Mouse (Mus musculus) urinary bladder, postnatal 14 days (tissue): ENCODE measurements at regions not wholly inside any gene's neighbourhood (a gene's known extent, or its start where the extent isn't known, plus 50 kb on each side); places are given as distances from the start of the nearest gene placed in this dataset.

Experiments
- DNase-seq: peaks from one replicate; pipeline ENCODE4 v3.0.0; 2021; ENCODE audit warnings: low spot score

DNA sequence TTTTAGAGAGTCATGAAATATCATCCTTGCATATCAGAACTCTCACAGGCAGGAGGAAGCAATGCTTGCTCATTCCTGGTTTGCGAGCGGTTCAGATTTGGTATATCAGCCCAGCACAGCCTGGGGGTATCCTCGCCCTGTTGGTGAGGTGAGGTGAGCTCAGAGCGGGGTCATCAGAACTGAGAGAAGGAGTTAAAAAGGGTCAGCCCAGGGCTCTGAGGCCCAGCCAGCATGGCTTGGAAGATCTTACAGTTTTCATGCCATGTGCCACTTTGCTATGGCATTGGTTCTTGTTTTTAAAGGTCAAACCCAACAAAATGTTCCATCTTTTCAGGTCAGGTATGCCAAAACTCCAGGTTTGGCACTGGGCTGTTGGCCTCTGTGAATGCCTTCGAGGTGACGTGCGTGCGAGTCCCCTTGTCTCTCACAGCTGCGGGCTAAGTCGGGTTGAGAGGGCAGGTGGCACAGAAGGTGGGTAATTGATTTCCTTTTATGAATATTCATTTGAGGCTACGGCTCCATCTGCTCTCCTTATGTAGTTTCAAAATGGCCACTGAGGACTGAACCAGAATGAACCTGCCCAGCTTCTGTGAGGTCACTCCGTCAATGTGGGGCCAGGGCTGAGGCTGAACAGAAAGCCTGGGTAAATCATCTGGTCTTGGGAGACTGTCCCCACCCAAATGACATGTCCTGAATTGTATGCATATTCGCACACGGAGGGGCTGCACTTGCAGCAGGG lies 86.3 kb downstream of the Hhipl2 start:
- DNase-seq, result no peak

DNA sequence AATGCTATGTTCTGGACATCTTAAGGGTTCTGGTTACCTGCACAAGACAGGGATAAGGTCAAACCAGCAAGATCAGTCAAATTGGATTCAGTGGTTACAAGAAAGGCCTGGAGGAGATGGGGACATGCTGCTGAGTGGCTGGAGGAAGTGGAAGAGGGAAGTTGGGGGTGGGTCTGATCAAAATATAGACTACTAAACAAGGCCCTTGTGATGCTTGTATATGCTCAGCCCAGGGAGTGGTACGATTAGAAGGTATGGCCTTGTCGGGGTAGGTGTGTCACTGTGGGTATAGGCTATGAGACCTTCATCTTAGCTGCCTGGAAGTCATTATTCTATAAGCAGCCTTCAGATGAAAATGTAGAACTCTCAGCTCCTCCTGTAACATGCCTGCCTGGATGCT lies 89.9 kb downstream of the Hhipl2 start:
- no peak for DNase-seq

DNA sequence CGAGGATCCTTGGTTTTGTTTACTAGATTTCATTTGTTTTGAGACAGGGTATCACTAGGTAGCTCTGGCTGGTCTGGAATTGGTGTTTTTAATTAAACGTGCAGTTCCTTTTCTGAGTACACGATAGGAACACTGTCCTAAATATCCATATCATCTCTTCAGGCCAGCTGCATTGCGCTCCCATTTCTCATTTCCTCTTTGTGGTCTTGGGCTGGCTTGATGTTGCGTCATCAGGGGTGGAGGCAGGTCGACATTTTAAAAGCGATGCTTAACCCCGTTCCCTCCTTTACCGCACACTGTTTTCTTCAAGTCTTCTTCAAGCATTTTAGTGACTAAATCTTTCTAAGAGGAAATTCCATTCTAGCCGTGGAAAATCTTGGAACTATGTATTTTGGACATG lies 92.7 kb downstream of the Hhipl2 start:
- DNase-seq, result no peak

DNA sequence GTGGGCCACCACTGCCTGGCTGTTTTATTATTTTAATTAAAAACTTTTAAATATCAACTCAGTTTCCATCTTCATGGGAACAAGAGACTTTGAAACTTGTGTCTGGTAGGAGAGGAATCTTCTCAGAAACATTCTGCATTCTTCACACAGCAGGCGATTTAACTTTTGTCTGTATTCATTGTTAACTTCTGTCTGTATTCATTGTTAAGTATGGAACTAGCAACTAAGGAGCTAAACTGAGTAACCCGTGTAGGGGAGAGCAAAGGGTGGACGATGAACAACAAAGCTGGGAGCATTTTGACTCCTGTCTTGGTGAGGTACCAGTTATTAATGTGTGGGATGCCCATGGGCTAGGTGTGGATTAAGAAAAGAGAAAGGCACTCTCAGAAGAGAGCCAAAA lies 95.9 kb downstream of the Hhipl2 start:
- no peak for DNase-seq

DNA sequence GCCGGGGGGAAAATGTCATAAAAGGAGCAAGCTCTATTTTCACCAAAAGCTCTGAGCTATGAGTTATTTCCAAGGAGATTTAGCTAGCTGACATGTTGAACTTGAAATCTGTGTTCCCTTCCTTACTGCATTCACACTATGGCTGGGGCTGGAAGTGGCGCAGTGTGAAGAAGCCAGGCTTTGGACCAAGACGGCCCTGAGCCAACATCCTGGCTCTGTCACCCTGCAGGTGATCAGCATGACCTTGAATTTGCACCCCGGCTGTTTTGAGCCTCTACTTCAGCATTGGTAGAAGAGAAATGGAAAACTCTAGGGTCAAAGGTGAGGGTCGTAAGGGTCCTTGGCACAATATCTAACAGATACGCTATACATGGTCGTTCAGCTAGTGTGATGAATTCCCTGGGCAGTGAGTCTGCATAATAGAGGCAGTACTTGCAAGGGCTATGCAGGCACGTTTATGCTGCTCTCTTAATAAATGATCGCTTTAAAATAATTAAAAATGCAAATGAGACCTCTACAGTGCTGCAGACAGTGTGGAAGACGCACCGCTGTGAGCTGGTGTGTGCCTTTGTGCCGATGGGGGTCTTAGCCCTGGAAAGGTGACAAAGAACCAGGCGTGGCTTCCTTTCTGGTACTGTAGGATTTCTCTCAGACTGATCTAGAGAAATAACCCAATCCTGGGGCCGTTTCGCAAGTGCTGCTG lies 96.4 kb downstream of the Hhipl2 start:
- DNase-seq, result no peak

DNA sequence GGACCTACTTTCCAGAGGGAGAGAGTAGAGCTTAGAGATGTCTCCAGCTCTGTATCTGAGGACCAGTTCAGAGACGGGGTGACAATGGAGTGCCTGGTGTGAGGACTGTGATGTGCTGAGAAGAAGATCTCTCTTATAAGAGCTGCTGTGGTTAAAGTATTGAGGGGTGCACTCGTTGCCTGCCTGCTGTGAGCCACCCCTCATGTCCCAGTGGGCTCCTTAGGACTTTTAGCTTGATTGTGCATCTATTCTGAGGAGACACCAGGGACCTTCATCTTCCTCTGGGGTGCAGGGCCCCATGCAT lies 96.9 kb downstream of the Hhipl2 start:
- DNase-seq, result no peak

DNA sequence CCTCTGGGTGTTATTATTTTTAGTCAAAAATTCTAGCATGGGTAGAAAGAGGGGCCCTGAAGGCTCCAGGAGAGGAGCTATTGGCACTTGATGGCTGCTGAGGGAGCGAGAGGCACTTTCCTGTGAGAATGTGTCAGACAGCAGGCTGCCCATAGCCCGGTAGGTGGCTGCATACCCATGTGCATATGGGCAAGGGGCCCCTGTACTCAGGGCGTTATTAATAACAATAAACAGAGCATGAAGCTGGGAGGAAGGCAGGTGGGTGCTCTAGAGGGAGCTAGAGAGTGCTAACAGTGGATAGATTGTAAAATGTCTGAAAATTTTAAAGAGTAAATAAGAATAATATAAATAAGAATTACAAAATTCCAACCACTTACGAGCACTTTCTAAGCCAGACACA lies 98.2 kb downstream of the Hhipl2 start:
- no peak for DNase-seq

DNA sequence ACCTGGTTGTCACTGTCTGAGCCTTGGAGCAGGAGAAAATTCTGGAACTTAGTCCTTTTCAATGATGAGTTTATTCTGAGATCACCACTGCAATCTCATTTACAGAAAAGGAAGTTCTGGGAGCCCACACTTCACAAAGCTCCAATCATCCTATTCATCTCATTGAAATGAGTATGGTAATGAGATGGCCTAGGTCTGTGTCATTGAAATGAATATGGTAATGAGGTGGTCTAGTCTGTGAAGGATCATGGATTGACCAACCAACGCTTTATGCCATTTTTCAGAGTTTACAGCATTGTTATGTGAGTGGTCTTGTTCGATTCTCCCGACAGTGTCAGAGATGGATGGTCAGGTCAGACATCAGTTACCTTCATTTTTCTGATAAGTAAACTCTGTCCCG lies 99.2 kb downstream of the Hhipl2 start:
- no peak for DNase-seq

DNA sequence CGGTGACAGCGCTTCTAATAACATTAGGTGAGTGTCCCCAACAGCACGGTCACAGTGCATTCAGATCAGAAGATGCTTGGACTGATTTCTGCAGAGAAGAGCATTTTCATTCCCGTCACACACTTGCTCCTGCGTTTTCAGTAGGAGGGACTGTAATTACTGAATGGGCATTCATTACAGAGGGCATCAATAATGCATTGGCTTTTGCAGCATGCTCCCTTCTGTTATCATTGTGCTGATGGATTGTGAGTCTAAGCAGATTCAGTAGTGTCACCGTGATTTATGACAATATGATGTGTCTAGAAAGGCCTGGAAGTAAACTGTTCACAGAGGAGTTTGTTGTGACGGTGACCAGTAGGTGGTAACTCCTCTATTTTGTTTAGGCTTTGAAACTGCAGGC lies 103.6 kb downstream of the Hhipl2 start:
- DNase-seq, result no peak

DNA sequence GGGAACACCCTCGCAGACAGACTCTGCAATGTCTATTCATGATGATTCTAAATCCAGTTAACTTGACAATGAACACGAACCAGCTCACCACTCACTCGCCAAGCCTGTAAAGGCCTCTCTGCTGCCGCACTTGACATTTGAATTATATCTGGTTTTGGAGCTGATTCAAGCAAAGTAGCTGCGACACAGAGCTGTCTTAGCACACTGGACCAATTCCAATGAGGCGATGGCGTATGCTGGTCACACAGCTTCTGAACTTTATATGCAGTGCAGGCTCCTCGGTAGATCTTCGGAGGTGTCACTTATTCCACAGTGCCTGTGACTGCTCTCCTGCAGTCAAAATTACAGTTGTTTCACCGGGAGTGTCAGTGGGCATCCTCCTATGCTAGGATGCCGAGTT lies 115.4 kb downstream of the Hhipl2 start:
- DNase-seq, result no peak

DNA sequence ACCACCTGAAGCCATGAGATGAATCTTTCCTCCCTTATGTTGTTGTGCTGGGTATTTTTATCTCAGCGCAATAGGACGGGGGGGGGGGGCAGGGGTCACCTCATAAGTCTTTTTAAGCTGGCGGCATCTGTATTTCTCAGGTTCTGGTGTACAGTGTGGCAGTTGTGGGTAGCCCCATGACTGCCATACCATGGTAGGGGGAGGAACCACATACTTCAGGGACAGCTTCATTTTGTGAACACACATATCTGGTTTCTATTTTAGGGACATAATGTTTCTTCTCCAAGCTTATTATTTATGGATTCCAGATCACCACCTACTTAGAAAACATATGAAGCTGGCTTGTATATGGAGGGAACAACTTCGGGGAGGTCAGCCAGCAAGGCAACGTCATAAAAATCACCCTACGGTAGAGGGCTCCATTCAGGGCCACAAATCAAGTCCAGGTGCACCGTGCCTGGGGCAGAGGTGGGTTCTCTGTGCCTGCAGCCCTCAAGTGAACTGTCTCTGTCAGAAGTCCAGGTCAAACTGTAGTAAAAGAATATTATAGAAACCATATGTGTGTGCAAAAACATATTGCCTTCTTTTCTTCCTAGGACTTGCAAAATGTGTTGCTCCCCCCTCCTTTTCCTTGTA lies 130.9 kb downstream of the Hhipl2 start:
- DNase-seq, result no peak

DNA sequence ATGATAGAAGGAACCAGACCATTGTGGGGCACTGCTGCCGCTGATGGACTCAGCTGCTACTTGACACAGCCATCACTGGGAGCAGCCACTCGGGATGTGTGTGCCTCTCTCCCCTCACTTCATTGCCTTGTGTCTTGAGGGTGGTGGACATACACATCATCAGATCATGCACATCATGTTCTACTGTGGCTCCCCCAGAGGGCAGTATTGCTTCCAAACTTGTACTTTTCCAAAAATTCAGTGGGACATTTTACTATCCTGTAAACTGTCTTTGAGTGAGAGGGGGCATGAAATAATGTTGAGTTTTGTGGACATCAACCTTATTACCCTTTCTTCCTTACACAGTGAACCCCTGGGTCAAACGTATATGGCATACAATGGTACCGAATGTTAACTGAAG lies 134.6 kb downstream of the Hhipl2 start:
- no peak for DNase-seq

DNA sequence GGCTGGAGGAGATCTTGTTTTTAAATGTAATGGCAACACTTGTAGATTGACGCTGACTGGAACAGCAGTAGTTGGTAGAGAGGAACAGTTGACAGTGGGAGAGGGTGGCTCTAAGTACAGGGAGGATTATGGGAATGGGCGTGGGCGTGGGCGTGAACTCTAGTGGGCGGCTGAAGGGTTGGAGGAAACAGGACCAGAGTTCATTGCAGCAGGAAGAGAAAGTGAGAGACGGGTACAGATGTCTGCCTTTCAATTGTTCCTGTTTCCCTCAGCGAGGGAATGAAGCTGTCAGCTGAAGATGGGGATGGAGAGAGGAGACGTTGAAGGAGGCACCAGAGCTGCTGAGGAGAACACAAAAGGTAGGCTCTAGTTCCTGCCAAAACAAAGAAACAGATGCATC lies 135.2 kb downstream of the Hhipl2 start:
- DNase-seq, result no peak

DNA sequence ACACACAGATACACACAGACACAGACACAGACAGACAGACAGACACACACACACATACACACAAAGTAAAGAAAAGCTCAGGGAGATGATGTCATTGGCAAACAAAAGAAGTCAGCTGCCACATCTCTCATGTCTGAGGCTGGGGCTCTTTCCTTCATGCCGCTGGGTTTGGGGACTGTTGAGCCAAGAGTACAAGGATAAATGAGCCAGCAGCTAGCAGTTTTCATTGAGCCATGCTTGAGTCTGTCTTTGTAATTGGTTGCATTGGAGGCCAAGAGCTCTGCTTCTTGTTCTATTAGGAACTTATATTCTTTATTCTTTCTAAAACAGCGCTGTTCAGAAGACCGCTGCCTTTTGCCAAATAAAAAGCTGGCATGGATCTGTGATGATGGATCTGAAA lies 144.8 kb downstream of the Hhipl2 start:
- no peak for DNase-seq

DNA sequence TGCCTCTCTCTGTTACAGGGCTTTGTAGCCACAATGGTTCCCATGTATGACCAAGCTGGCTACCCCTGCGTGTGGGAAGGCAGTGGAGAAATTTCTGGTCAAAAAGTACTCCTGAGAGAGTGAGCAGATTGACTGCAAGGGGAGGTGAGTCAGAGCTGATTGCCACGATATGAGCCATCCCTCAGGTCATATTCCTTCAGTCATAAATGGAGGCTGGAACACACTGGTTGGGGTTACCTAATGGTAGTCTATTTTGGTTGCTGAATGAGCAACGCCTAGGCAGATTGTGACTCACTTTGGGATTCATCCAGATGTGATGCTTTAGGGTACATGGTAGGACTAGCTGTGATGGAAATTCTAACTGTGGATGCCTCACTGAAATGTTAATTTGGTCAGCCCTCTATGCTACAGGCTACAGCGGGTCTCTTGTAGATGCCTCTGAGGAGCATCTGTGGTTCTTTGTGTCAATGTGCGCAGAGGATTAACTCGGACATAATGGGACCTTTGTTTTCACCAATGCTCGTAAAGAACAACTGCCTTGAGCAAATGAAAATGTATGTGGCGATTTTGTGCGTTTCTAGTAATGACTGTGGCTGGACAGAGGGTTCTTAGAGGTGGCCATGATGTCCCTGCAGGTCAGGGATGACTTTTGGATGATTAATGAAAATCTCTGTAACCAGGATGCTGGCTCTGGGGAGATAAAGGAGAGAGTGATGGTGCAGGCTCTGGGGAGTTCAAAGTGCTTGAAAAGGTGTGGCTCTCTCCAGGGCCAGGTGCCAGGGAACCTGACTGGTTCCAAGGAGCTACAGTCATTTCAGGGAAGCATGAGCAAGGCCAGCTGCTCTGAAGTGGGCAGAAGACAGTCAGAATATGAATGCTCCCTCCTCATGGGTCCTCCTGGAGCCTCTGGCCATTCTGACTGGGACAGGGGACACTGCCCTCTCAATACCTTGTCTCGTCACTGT lies 155.9 kb downstream of the Hhipl2 start:
- no peak for DNase-seq

DNA sequence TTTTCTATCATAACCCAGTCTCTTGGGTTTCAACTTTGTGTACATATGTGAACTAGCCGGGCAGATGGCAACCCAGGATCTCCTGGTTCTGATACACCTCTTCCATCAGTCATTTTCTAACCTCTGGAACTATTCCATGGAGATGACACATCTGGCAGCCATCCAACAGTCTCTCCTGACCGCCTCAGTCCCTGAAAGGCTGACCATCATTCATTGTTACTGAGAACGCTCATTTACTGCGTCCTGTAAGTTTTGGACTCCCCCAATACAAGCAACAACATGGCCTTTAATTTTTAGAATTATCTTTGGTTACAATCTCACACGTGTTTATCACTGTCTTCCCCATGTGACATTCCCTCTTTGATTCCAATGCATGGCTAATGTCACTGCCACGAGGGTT lies 166.8 kb downstream of the Hhipl2 start:
- no peak for DNase-seq

DNA sequence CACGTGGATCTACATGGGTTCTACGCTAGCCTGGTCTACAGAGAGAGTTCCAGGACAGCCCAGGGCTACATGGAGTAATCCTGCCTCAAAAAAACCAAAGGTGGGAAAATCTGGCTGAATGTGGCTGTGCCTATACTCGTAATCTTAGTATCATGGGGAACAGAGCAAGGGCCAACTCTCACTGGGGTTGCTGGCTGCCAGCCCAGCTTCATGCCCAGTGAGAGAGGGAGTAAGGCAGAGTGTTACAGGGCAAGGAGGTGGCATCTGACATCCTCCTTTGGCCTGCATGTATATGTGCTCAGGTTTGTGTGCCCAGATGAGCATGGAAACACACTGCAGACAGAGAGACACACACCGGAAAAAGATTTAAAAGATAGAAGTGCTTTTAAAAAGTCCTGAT lies 168.4 kb downstream of the Hhipl2 start:
- no peak for DNase-seq

DNA sequence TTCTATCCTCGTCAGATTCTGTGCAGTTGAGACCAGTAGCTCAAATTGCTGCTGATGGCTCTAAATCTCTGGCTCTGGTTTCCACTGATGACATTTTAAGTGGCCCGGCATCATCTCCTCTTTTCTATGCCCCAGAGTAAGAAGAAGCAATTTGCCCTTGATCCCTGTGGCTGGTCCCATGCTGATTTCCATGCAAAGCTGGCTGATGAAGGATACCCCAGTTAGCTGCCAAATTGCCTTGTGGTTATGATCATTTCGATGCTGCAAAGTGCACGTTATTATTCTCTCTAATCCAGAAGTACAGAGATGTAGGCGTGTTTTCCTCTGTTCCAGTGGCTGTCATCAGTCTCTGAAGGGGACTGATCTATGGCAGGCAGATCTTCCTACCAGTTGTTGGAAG lies 177.3 kb downstream of the Hhipl2 start:
- no peak for DNase-seq

DNA sequence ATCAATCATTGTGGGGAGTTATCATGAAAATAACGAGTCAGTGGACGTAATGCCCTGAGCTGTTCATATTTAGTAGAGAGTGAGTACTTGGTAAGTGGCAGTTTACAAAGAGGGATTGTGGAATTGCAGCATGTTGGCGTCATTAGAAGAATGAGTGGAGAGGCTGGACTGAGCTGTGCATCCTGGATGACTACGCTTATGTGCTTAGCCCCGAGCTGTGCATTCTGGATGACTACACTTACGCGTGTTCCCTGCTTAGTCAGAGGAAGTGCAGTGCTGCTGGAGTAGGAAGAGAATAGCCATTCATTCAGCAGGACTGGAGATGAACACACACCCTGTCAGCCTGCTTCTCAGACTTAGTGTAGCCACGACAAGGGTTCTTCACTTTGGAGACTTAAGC lies 182.5 kb downstream of the Hhipl2 start:
- no peak for DNase-seq

DNA sequence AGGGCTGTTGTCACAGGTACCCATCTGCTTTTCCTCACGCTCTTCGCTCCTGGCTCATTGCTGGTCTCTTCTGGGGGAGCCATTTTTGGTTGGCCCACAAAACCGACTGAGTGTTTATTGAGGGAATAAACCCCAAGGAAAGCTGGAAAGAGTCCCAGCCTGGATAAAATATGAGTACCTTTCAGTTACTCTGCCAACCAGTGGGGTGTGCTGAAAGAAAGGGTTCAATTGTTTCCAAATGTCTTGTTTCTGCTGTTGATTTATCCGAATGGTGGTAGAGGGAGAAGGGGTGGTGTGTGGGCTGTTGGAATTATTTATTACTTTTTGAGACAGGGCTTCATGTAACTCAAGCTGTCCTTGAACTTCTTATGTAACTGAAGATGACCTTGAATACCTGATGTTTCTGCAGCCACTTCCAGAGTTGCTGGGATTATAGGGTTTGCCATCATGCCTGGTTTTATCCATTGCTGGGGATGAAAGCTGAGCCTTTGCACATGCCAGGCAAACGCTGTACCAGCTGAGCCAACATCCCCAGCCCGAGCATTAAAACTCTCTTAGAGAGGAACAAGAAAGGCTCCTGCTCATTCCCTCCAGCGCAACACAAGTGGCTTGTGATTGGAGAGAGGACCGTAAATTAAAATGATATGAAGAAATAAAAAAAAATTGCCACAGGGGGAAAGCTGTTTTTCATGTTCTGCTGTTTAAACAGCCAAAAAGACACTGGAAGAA lies 194.1 kb downstream of the Hhipl2 start:
- no peak for DNase-seq

DNA sequence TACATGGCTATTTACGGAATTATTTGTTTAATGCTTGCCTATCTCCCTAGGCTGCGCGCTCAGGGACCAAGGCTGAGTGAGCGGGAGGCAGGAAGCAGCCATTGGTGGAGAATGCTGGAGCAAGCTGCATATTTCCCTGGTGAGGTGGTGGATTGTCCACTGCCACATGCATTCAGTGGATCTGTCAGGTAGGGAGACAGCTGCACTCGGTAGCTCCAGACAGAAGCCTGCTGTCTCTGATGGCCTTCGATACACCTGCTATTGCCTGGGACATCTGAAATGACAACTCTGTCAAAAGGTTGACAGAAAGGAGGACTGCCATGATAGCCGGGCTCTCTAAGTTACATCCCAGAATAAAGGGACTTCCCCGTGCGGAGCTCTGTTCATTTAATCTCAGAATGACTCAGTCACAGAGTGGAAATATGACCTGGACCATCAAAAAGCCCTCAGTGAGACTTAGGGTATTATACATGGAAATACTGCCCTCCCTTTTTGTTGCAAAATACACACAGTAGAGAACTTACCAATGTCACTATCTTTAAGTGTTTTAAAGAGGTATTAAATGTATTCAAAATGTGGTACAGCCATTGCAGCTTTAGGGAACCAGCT lies 201.5 kb downstream of the Hhipl2 start:
- DNase-seq, result no peak
